Mouse (Mus musculus) CH12.LX (cell line): Measurements from ENCODE around the gene Hic1. TPM values are rescaled to one million over a fixed set of nuclear protein-coding genes. Genes with fewer than 3 reads are reported as not detected.

Source experiments
- DNase-seq: peaks from one replicate; pipeline ENCODE4 v3.0.0-alpha.2; 2013; ENCODE audit errors: extremely low read depth
- H3K27ac ChIP-seq: 2 replicates; pipeline ENCODE4 v1.5.1; 2012; ENCODE audit warnings: low read depth, mild to moderate bottlenecking, control low read depth, moderate library complexity; ENCODE audit not compliant: insufficient read depth
- H3K27me3 ChIP-seq: replicated peaks from 2 replicates; pipeline ENCODE3; 2012; ENCODE audit warnings: inconsistent platforms
- H3K36me3 ChIP-seq, 2 experiments: replicated peaks in 1 of 2; 2 replicates each; pipeline versions ENCODE3 to v1.6.1; 2012; ENCODE audit warnings: inconsistent platforms in 1 of 2, low read length in 1 of 2, mild to moderate bottlenecking in 1 of 2, mixed read lengths in 1 of 2, moderate library complexity in 1 of 2; ENCODE audit not compliant: control insufficient read depth in 1 of 2, insufficient read depth in 1 of 2
- H3K4me1 ChIP-seq, 2 experiments: 2 replicates each; pipeline ENCODE4 v1.6.1; 2012; ENCODE audit warnings: inconsistent platforms in 1 of 2, moderate library complexity in 1 of 2; ENCODE audit not compliant: insufficient read depth in 2 of 2, control insufficient read depth in 1 of 2
- H3K4me2 ChIP-seq: 2 replicates; pipeline ENCODE4 v1.6.1; 2012; ENCODE audit warnings: low read depth, mild to moderate bottlenecking, control low read depth; ENCODE audit not compliant: poor library complexity, insufficient read depth, severe bottlenecking
- H3K4me3 ChIP-seq, 3 experiments: fragments of 150-350 bp in 1 of 3; sonication (generic) in 1 of 3; replicated peaks in 1 of 3; 2 replicates each; pipeline versions ENCODE3 to v1.5.1; 2011 to 2012; ENCODE audit warnings: low read depth in 2 of 3, low read length in 2 of 3, mild to moderate bottlenecking in 2 of 3, moderate library complexity in 2 of 3, control low read depth in 1 of 3, improper control_type of control experiment in 1 of 3, inconsistent platforms in 1 of 3, mixed read lengths in 1 of 3; ENCODE audit not compliant: poor library complexity in 1 of 3
- H3K79me2 ChIP-seq: replicated peaks from 2 replicates; pipeline ENCODE4 v1.6.1; 2012; ENCODE audit warnings: mild to moderate bottlenecking, moderate library complexity; ENCODE audit not compliant: control insufficient read depth, poor library complexity, insufficient read depth, severe bottlenecking; ENCODE audit errors: extremely low read depth
- H3K9ac ChIP-seq: 2 replicates; pipeline ENCODE4 v1.6.1; 2012; ENCODE audit warnings: low read depth, mild to moderate bottlenecking, control low read depth, moderate library complexity; ENCODE audit not compliant: insufficient read depth
- H3K9me3 ChIP-seq: replicated peaks from 2 replicates; pipeline ENCODE3; 2012; ENCODE audit warnings: low read length, inconsistent platforms, mixed read lengths
- CHD2 ChIP-seq: IDR thresholded peaks from 2 replicates; pipeline ENCODE4 v1.6.1; 2011; ENCODE audit warnings: low read length, improper control_type of control experiment
- CTCF ChIP-seq, 2 experiments: IDR thresholded peaks in 1 of 2; conservative IDR thresholded peaks in 1 of 2; 2 replicates each; pipeline ENCODE4 v1.5.1; 2011 to 2012; ENCODE audit warnings: low read depth in 2 of 2, low read length in 2 of 2, improper control_type of control experiment in 1 of 2, inconsistent platforms in 1 of 2, mild to moderate bottlenecking in 1 of 2, moderate library complexity in 1 of 2
- ELF1 ChIP-seq: IDR thresholded peaks from 2 replicates; pipeline ENCODE4 v1.6.1; 2014; ENCODE audit warnings: low read depth, mild to moderate bottlenecking, inconsistent platforms, low read length, improper control_type of control experiment
- ETS1 ChIP-seq: conservative IDR thresholded peaks from 2 replicates; pipeline ENCODE4 v1.6.1; 2012; ENCODE audit warnings: low read depth, mild to moderate bottlenecking, inconsistent platforms, low read length, improper control_type of control experiment, moderate library complexity
- HCFC1 ChIP-seq: IDR thresholded peaks from 2 replicates; pipeline ENCODE4 v1.6.1; 2012; ENCODE audit warnings: low read depth, mild to moderate bottlenecking, inconsistent platforms, low read length, improper control_type of control experiment
- IRF4 ChIP-seq: IDR thresholded peaks from 2 replicates; pipeline ENCODE4 v1.6.1; 2014; ENCODE audit warnings: low read depth, mild to moderate bottlenecking, inconsistent platforms, low read length, improper control_type of control experiment
- JUND ChIP-seq: conservative IDR thresholded peaks from 2 replicates; pipeline ENCODE4 v1.6.1; 2011; ENCODE audit warnings: low read depth, low read length, improper control_type of control experiment
- KAT2A ChIP-seq: IDR thresholded peaks from 2 replicates; pipeline ENCODE4 v1.6.1; 2012; ENCODE audit warnings: low read length, improper control_type of control experiment, inconsistent platforms; ENCODE audit not compliant: insufficient replicate concordance
- MEF2A ChIP-seq: IDR thresholded peaks from 2 replicates; pipeline ENCODE4 v1.6.1; 2014; ENCODE audit warnings: low read depth, mild to moderate bottlenecking, inconsistent platforms, low read length, improper control_type of control experiment, borderline replicate concordance
- MXI1 ChIP-seq: IDR thresholded peaks from 2 replicates; pipeline ENCODE4 v1.6.1; 2011; ENCODE audit warnings: mild to moderate bottlenecking, low read depth, low read length, improper control_type of control experiment
- PAX5 ChIP-seq: IDR thresholded peaks from 2 replicates; pipeline ENCODE4 v1.6.1; 2012; ENCODE audit warnings: low read length, inconsistent platforms, mixed read lengths
- POLR2A ChIP-seq: IDR thresholded peaks from 2 replicates; pipeline ENCODE4 v1.6.1; 2011; ENCODE audit warnings: low read depth, mild to moderate bottlenecking, improper control_type of control experiment, low read length
- RCOR1 ChIP-seq: conservative IDR thresholded peaks from 2 replicates; pipeline ENCODE4 v1.6.1; 2012; ENCODE audit warnings: low read depth, mild to moderate bottlenecking, inconsistent platforms, low read length, improper control_type of control experiment
- SMC3 ChIP-seq: IDR thresholded peaks from 2 replicates; pipeline ENCODE4 v1.6.1; 2011; ENCODE audit warnings: low read depth, low read length, improper control_type of control experiment
- TBP ChIP-seq: conservative IDR thresholded peaks from 2 replicates; pipeline ENCODE4 v1.6.1; 2011; ENCODE audit warnings: low read depth, low read length, improper control_type of control experiment
- UBTF ChIP-seq: IDR thresholded peaks from 2 replicates; pipeline ENCODE4 v1.6.1; 2012; ENCODE audit warnings: low read depth, mild to moderate bottlenecking, inconsistent platforms, low read length, improper control_type of control experiment, moderate library complexity
- ZMIZ1 ChIP-seq: IDR thresholded peaks from 2 replicates; pipeline ENCODE4 v1.6.1; 2012; ENCODE audit warnings: low read depth, mild to moderate bottlenecking, inconsistent platforms, low read length, improper control_type of control experiment
- dilution Hi-C: fragments of 300-500 bp; cut with MboI; formaldehyde crosslinking; loops from 2 replicates; pipeline ENCODE4 v1.14.3; 2020; ENCODE audit warnings: low sequenced_read_pairs; ENCODE audit not compliant: extremely low pct_unique_long_range_greater_than_20kb, extremely low pct_ligation_motif_present
- in situ Hi-C: fragments of 300-500 bp; cut with MboI; formaldehyde crosslinking; loops from 3 replicates; pipeline ENCODE4 v1.14.3; 2019; ENCODE audit warnings: low sequenced_read_pairs, low pct_ligation_motif_present, low pct_unique_long_range_greater_than_20kb, mixed read lengths
- polyA plus RNA-seq: library from polyadenylated mRNA; unstranded; fragments of >175 nt; gene quantifications from 2 replicates; pipeline ENCODE4 v1.2.1, GENCODE M21; 2012; ENCODE audit warnings: low read depth; ENCODE audit not compliant: insufficient read length
- total RNA-seq, 2 experiments: library from RNA; depleted of rRNA; stranded (reverse); fragments of 300-350 nt in 1 of 2; fragments of >200 nt in 1 of 2; gene quantifications; 2 replicates each; pipeline ENCODE4 v1.2.3; 2012 to 2014

Hic1 gene
- total and polyA plus RNA-seq, 3 experiments: 2.9 to 6.4 (median 5.7) TPM

DNA sequence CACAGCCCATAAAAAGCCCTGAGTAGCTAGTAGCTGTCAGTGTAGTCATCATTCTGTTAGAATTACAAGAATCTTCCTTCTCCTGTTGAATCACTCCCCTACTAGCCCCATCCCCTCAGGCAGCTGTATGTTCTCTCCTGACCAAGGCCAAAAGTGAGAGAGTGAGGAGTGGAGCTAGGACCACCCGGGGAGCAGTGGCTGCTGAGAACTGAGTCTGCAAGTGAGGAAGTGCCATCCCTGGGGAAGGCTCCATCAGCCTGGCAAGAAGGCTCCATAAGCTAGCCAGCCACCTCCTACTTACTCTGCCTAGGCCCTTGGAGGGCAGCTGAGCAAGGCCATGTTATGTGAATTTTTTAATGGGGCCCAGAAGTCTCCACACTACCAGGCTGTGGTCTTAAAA, 27.4 kb downstream of the Hic1 start:
- Histone ChIP-seq H3K27me3 (no peaks in the 10 kb centered on the region), H3K27ac (no peak overlapping the region), H3K79me2 (no peaks in the 10 kb centered on the region), H3K9me3 (no peaks in the 10 kb centered on the region), H3K4me3 (no peak overlapping the region), H3K4me2 (no peak overlapping the region), H3K4me1 (peaks cover 20 to 46% of the 10 kb centered on the region in 2 experiments), H3K9ac (no peak overlapping the region), H3K36me3 (peaks cover 27 to 86% of the 10 kb centered on the region in 2 experiments)
- dilution Hi-C loops (no loop called here), in situ Hi-C loops (no loop called here)
- no peak for DNase-seq
- no peak for TF ChIP-seq IRF4
- no peak for TF ChIP-seq ZMIZ1
- TF ChIP-seq SMC3: no peak
- TF ChIP-seq JUND: no peak
- TF ChIP-seq KAT2A: no peak
- TF ChIP-seq POLR2A: no peak
- no peak for TF ChIP-seq RCOR1
- TF ChIP-seq MXI1: no peak
- no peak for TF ChIP-seq HCFC1
- TF ChIP-seq CHD2: no peak

DNA sequence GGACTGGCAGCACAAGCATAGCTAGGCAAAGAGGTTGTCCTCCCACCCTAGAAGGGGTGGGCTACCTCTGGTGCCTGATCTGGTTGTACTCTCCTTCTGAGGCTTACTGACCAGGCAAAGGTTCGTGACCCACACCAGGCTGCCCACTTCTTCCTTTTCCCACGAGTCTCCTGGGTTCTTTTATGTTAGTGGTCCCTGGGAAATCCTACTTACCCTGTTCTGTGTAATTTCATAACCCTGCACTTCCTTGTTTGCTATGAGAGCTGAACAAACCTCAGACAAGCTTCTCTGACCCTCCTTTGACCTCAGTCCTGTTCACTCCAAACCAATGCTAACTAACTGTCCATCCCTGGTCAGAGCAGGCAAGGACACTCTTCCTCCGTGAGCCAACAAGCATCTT, 28.3 kb downstream of the Hic1 start:
- DNase-seq: no peak
- in situ Hi-C loops: no loop called here
- peaks cover 22 to 52% of the 10 kb centered on the region in 2 experiments for H3K4me1 ChIP-seq
- no peak overlapping the region for H3K4me2 ChIP-seq
- H3K27ac ChIP-seq: no peak overlapping the region
- H3K27me3 ChIP-seq: no peaks in the 10 kb centered on the region
- no peak overlapping the region for H3K9ac ChIP-seq
- H3K4me3 ChIP-seq: no peak overlapping the region
- peaks cover 24 to 85% of the 10 kb centered on the region in 2 experiments for H3K36me3 ChIP-seq
- 0 out of 2 replicates have a peak, but pooled peaks have one; percentile 24 for TF ChIP-seq ETS1
- no peak for TF ChIP-seq MEF2A
- no peak for TF ChIP-seq POLR2A
- TF ChIP-seq IRF4: peak; percentile 38; the same call in 1 of the 2 replicates
- 0 out of 2 replicates have a peak, but pooled peaks have one; percentile 20 for TF ChIP-seq ELF1
- dilution Hi-C loops: no loop called here
- no peaks in the 10 kb centered on the region for H3K9me3 ChIP-seq
- no peaks in the 10 kb centered on the region for H3K79me2 ChIP-seq

DNA sequence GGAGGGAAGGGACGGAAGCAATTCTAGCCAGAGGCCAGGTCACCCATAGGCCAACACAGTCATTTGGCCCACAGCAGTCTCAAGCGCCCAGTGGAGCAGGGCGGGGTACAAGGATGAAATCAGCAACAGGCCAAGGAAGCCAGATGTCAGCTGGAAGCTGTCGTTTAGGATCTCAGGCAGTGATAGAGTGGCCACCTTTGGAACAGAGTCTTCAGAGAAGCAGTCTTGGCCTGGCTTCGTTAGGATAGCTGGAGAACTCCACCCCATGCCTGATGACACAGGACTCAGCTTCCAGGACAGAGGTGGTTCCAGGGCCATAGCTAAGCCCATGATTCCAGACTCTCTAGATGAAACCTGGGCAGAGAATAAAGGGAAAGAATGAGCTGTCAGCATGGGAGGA, 28.9 kb downstream of the Hic1 start:
- H3K79me2 ChIP-seq: no peaks in the 10 kb centered on the region
- no peak overlapping the region for H3K4me2 ChIP-seq
- no peaks in the 10 kb centered on the region for H3K27me3 ChIP-seq
- TF ChIP-seq PAX5 (no peak), MXI1 (no peak), UBTF (no peak), CTCF (conservative IDR thresholded peaks at IDR 0.05 in 1 of 2, IDR thresholded peaks at IDR 0.05 in 1 of 2; ENCODE audit: low read depth in 2 of 2, low read length in 2 of 2) (no peak), TBP (no peak)
- no peak overlapping the region for H3K27ac ChIP-seq
- peaks cover 24 to 57% of the 10 kb centered on the region in 2 experiments for H3K4me1 ChIP-seq
- H3K9ac ChIP-seq: no peak overlapping the region
- H3K36me3 ChIP-seq: peaks cover 23 to 85% of the 10 kb centered on the region in 2 experiments
- no peak overlapping the region for H3K4me3 ChIP-seq
- in situ Hi-C loops: no loop called here
- dilution Hi-C loops: no loop called here
- no peaks in the 10 kb centered on the region for H3K9me3 ChIP-seq
- DNase-seq: no peak
